Mouse (Mus musculus) testis, adult 2 months (tissue): ENCODE results near the gene Gm20388. TPM values are rescaled to one million over a fixed set of nuclear protein-coding genes. Genes with fewer than 3 reads are reported as not detected.

ENCODE experiments used
- H3K27ac ChIP-seq: fragments of 200-500 bp; 2 replicates; pipeline ENCODE4 v1.5.1; 2012; ENCODE audit warnings: low read depth, low read length; ENCODE audit not compliant: control insufficient read depth, insufficient read depth
- H3K27me3 ChIP-seq: fragments of 200-500 bp; 2 replicates; pipeline ENCODE4 v1.6.1; 2012; ENCODE audit warnings: mild to moderate bottlenecking, low read length, moderate library complexity; ENCODE audit not compliant: control insufficient read depth, insufficient read depth
- H3K36me3 ChIP-seq: fragments of 200-500 bp; 2 replicates; pipeline ENCODE4 v1.6.1; 2012; ENCODE audit warnings: mild to moderate bottlenecking, low read length; ENCODE audit not compliant: control insufficient read depth, insufficient read depth
- H3K4me1 ChIP-seq: fragments of 200-500 bp; 2 replicates; pipeline ENCODE4 v1.6.1; 2012; ENCODE audit warnings: low read length; ENCODE audit not compliant: control insufficient read depth, insufficient read depth
- H3K4me3 ChIP-seq: fragments of 200-500 bp; 2 replicates; pipeline ENCODE4 v1.5.1; 2012; ENCODE audit warnings: low read depth, mild to moderate bottlenecking, low read length, moderate library complexity, mixed read lengths; ENCODE audit not compliant: control insufficient read depth
- CTCF ChIP-seq: fragments of 200-500 bp; IDR thresholded peaks from 2 replicates; pipeline ENCODE4 v1.5.1; 2012; ENCODE audit warnings: low read depth, mild to moderate bottlenecking, inconsistent platforms, low read length, moderate library complexity; ENCODE audit not compliant: control insufficient read depth, insufficient read depth, insufficient replicate concordance
- POLR2A ChIP-seq: fragments of 200-500 bp; IDR thresholded peaks from 2 replicates; pipeline ENCODE4 v1.6.1; 2012; ENCODE audit warnings: low read depth, mild to moderate bottlenecking, inconsistent platforms, low read length, moderate library complexity; ENCODE audit not compliant: control insufficient read depth
- polyA plus RNA-seq: library from polyadenylated mRNA; depleted of rRNA; stranded (reverse); fragments of >200 nt; gene quantifications from 2 replicates; pipeline ENCODE4 v1.2.3, GENCODE M21; 2012

Gm20388 gene
- polyA plus RNA-seq, 1 experiment, result 5.6 TPM

DNA sequence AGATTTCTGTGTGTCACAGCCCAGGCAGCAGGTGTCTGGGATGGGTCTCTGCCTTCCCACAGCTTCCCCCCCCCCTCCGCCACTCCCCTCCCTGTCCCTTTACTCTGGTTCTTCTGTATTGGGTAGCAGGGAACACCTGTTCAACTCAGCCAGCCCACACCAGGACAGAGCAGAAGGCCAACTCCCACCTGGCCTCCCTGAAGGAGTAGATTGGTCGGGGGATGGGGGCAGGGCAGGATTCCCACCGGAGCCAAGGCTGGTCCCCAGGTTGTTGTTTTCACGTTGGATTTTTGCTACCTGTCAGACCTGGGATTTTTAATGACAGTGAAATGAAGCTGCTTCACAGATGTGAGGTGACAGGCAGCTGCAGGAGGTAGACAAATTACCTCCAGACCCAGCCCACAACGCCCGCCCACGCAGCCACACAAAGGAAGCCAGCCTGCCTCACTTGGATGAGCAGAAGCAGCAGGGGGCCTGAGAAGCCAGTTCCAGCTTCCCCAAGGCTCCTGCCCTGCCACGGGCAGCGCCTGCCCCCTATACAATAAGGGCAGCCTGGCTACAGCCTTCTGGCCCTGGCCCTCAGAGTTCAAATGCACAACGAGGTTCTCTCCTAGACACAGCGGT lies 2828.6 kb downstream of the Gm20388 start:
- Histone ChIP-seq H3K4me3 (no peak overlapping the region), H3K36me3 (no peaks in the 10 kb centered on the region), H3K27me3 (no peaks in the 10 kb centered on the region), H3K27ac (no peak overlapping the region), H3K4me1 (no peaks in the 10 kb centered on the region)
- TF ChIP-seq CTCF (no peak), POLR2A (no peak)

DNA sequence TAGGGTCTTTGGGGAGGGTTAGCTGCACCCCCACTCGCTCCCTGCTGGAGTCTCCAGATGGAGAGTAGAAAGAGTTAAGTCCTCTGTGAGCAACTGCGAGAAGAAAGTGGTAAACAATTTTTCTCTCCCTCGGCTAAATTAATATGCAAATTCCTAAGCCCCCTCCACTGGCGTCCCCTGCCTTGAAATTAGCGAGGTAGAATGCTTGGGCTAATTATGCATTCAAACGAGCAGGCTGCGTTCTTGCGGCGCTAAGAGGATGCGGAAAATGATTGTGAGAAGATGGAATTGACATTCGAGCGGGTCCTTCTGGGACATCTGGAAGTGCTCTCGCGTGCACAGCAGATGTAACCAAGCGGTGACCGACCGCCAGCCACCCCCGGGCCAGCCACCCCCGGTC lies 2831.8 kb downstream of the Gm20388 start:
- Histone ChIP-seq H3K36me3 (no peaks in the 10 kb centered on the region), H3K27me3 (no peaks in the 10 kb centered on the region), H3K4me3 (no peak overlapping the region), H3K27ac (no peak overlapping the region), H3K4me1 (no peaks in the 10 kb centered on the region)
- no peak for TF ChIP-seq CTCF
- TF ChIP-seq POLR2A, result no peak

- Histone ChIP-seq H3K36me3 (no peaks in the 10 kb centered on the region), H3K27me3 (no peaks in the 10 kb centered on the region), H3K4me1 (no peaks in the 10 kb centered on the region), H3K4me3 (no peak overlapping the region), H3K27ac (no peak overlapping the region)
- TF ChIP-seq CTCF (no peak), POLR2A (no peak)
These were observed 2834.5 kb downstream of the Gm20388 start for GRCm38 (mm10) chr8:122745022-122745749.

DNA sequence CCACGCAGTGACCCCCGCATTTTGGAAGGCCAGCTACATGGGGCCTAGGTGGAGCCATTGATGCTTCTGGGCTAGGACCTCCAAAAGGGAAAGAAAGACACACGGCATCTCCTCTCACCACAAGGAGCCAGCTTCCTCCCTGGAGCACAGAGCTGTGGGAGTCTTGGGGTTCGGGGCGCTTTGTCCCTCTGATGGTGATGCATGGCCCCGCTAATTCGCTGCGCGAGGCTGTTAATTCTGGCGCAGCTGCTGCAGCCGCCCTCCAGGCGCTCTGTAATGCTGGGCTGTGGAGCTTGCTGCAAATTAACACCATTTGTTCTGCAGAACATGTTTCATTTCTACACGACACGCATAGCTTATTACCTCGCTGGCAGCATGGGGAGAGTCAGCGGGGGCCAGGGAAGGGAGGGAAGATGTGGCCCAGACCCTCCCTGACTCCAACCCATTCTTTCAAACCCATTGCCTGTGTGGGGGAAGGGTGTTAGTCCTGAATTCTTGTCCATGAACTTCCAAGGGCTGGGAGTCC lies 2835.2 kb downstream of the Gm20388 start:
- Histone ChIP-seq H3K27ac (no peak overlapping the region), H3K4me3 (no peak overlapping the region), H3K36me3 (no peaks in the 10 kb centered on the region), H3K27me3 (no peaks in the 10 kb centered on the region), H3K4me1 (no peaks in the 10 kb centered on the region)
- TF ChIP-seq CTCF, result no peak
- no peak for TF ChIP-seq POLR2A

GRCm38 (mm10) chr8:122746439-122746838 lies 2835.8 kb downstream of the Gm20388 start:
- Histone ChIP-seq H3K4me3 (no peak overlapping the region), H3K4me1 (no peaks in the 10 kb centered on the region), H3K36me3 (no peaks in the 10 kb centered on the region), H3K27ac (no peak overlapping the region), H3K27me3 (no peaks in the 10 kb centered on the region)
- TF ChIP-seq CTCF (no peak), POLR2A (no peak)

DNA sequence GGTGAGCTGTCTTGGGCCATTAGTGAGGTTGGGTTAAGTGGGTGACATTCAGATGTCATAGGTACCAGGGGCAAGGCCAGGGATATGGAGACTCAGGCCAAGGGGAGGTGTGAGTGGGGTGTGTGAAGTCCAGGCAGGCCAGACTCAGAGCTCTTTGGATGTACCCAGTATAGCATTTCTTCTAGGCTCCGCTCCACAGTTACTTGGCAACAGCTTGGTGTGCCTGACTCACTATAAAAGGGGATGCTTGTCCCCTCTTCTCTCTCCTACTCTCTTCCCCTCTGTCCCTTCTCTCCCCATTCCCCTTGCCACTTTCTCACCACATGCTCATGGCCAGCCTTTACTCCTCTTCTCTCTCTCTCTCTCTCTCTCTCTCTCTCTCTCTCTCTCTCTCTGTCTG lies 2837.2 kb downstream of the Gm20388 start:
- H3K27ac ChIP-seq, result no peak overlapping the region
- H3K4me3 ChIP-seq, result no peak overlapping the region
- TF ChIP-seq POLR2A (no peak), CTCF (no peak)
- no peaks in the 10 kb centered on the region for H3K36me3 ChIP-seq
- H3K4me1 ChIP-seq, result no peaks in the 10 kb centered on the region
- H3K27me3 ChIP-seq, result no peaks in the 10 kb centered on the region

DNA sequence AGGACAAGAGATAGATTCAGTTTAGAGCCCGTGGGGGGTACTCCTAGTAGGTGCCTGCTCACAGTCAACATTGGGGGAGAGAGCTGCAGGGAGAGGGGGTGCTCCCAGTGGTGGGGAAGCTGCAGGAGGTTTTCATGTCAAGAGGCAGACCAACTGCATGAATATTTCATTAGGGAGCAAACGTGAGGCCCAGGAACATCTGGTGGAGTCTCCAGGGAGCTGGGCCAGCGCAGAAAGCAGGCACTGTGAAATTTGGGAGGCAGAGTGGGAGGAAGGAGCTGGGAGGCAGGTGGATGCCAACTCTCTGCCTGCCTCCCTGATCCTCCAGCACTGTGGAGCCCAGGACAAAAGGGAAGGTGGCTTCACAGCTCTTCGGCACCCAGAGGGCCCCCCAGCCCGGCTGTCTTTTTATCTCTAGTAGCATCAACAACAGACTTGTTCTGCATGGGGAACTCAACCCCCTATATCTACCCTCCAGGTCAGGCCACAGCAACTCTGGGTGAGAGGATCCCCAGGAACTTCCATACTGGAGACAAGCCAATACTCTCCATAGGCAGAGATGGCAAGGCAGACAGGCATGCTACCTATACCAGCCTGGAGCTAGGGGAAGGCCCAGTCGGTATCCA lies 2838.8 kb downstream of the Gm20388 start:
- Histone ChIP-seq H3K27ac (no peak overlapping the region), H3K27me3 (no peaks in the 10 kb centered on the region)
- TF ChIP-seq CTCF, result no peak
- TF ChIP-seq POLR2A, result no peak

More for the DNA sequence above, 2838.8 kb downstream of the Gm20388 start:
- Histone ChIP-seq H3K36me3 (no peaks in the 10 kb centered on the region), H3K4me1 (no peaks in the 10 kb centered on the region), H3K4me3 (no peak overlapping the region)
